In the genomic region with DNA sequence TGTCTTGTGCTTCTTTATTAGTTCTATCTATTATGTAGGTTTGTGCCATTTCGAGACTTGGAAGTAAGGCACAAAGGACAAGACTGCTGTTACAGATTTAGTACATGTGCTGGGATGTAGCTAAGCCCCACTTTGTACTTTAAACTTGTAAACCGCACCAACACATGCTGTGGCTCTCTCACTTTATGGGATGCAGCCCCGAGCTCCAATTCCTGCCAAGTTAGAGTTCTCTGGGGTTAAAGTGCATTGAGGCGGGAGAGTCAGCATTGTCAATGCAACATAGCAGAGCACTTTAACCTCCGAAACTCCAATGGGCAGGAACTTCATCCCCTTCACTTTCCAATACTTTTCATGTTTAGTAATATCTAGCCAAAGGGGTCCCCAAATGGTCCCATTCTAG, we compare ENCODE assay signal across 27 mouse cellular contexts. TPM values are rescaled to one million over a fixed set of nuclear protein-coding genes. Genes with fewer than 3 reads are reported as not detected.
DNase-seq lines count a peak whose midpoint lies in the region; ATAC-seq and TF ChIP-seq lines count a peak whose summit lies in the region.
"Had no signal": no experiment of that assay in that cellular context is flagged by ENCODE, and none has a peak within 500 bp of the region (broad histone marks: within the 10 kb centered on the region; RNA-seq: fewer than 3 reads in every experiment).

No protein-coding gene starts in this region.

- no peak for TF ChIP-seq CTCF in liver, adult 2 months (IDR thresholded peaks at IDR 0.05; ENCODE audit: low read depth, low read length)

- WGBS in kidney, embryonic 15.5 days, result 84% methylated on average over 5 of the region's 5 CpGs
- 33% methylated on average over 5 of the region's 5 CpGs for WGBS in liver, adult 2 months
- 77% methylated on average over 5 of the region's 5 CpGs for WGBS in liver, embryonic 12.5 days (ENCODE audit: insufficient replicate concordance)

- H3K4me3 ChIP-seq in kidney, embryonic 15.5 days (replicated peaks), result no peak overlapping the region
- no peak overlapping the region for H3K4me3 ChIP-seq in liver, adult 2 months (ENCODE audit: insufficient read depth, low read depth, low read length)
- H3K4me3 ChIP-seq in liver, embryonic 12.5 days, result no peak overlapping the region
- H3K4me3 ChIP-seq: embryonic facial prominence, embryonic 12.5 days; heart, adult 2 months; liver, embryonic 13.5 days; lung, embryonic 15.5 days; megakaryocyte, embryonic 14.5 days; midbrain, embryonic 13.5 days had no signal

- TF ChIP-seq POLR2A in liver, adult 2 months (IDR thresholded peaks at IDR 0.05; ENCODE audit: extremely low read depth, insufficient read depth, low read length), result no peak

- H3K79me2 ChIP-seq in liver, adult 2 months (ENCODE audit: control insufficient read depth, insufficient read depth, low read length), result no peaks in the 10 kb centered on the region

- no peaks in the 10 kb centered on the region for H3K27me3 ChIP-seq in kidney, embryonic 15.5 days
- H3K27me3 ChIP-seq in liver, adult 2 months (ENCODE audit: control insufficient read depth, insufficient read depth, low read length), result peaks cover under 1% of the 10 kb centered on the region; the same call in 1 of the 2 replicates
- H3K27me3 ChIP-seq in liver, embryonic 12.5 days (replicated peaks), result peaks cover 12% of the 10 kb centered on the region
- H3K27me3 ChIP-seq: embryonic facial prominence, embryonic 12.5 days; midbrain, embryonic 13.5 days had no signal

- peak; percentile 43 for DNase-seq in kidney, adult 18-20 months
- peak; percentile 77 for DNase-seq in liver, adult 2 months (ENCODE audit: extremely low read depth, low read depth, low spot score)
- peak; percentile 74 for DNase-seq in kidney, adult 9 months
- DNase-seq in yolk sac, embryonic 10.5 days (ENCODE audit: low spot score), result peak; percentile 47
- no peak for DNase-seq in ovary, adult 18-20 months (ENCODE audit: low spot score)
- DNase-seq: cerebellum, adult 11-12 months; cerebellum, postnatal 10 days; forebrain, postnatal 0 days; gastrocnemius, postnatal 25 days; heart, adult 2 months; heart, postnatal 4 days; layer of hippocampus, postnatal 36 days; liver, embryonic 13.5 days; lung, postnatal 36 days; retina, postnatal 1 day; right cerebral cortex, postnatal 25 days; spleen, adult 18-20 months had no signal

- no peak overlapping the region for H3K27ac ChIP-seq in kidney, embryonic 15.5 days
- peak overlapping the region; percentile 15; the same call in 1 of the 2 replicates for H3K27ac ChIP-seq in liver, adult 2 months (replicated peaks; ENCODE audit: insufficient read depth, low read depth, low read length)
- no peak overlapping the region for H3K27ac ChIP-seq in liver, embryonic 12.5 days
- H3K27ac ChIP-seq: embryonic facial prominence, embryonic 12.5 days; heart, adult 2 months; hindbrain, embryonic 14.5 days; liver, embryonic 13.5 days; lung, embryonic 15.5 days; midbrain, embryonic 13.5 days had no signal

- H3K4me1 ChIP-seq in kidney, embryonic 15.5 days, result peaks cover 7% of the 10 kb centered on the region
- H3K4me1 ChIP-seq in liver, adult 2 months (ENCODE audit: control insufficient read depth, insufficient read depth, low read length), result peaks cover 9% of the 10 kb centered on the region
- H3K4me1 ChIP-seq in liver, embryonic 12.5 days, result no peaks in the 10 kb centered on the region

- H3K4me2 ChIP-seq in kidney, embryonic 15.5 days, result no peak overlapping the region
- H3K4me2 ChIP-seq in liver, embryonic 12.5 days, result no peak overlapping the region
- H3K4me2 ChIP-seq: embryonic facial prominence, embryonic 12.5 days; hindbrain, embryonic 14.5 days; liver, embryonic 13.5 days; lung, embryonic 15.5 days; midbrain, embryonic 13.5 days had no signal

- no peak overlapping the region for H3K9ac ChIP-seq in kidney, embryonic 15.5 days
- no peak overlapping the region for H3K9ac ChIP-seq in liver, adult 2 months (ENCODE audit: low read depth, low read length)
- no peak overlapping the region for H3K9ac ChIP-seq in liver, embryonic 12.5 days
- H3K9ac ChIP-seq: embryonic facial prominence, embryonic 12.5 days; forebrain, postnatal 0 days; hindbrain, embryonic 14.5 days; liver, embryonic 13.5 days; lung, embryonic 15.5 days; midbrain, embryonic 13.5 days had no signal

- H3K36me3 ChIP-seq in kidney, embryonic 15.5 days, result peaks cover 51% of the 10 kb centered on the region
- H3K36me3 ChIP-seq in liver, adult 2 months (ENCODE audit: control insufficient read depth, insufficient read depth, low read length), result peaks cover 15% of the 10 kb centered on the region
- H3K36me3 ChIP-seq in liver, embryonic 12.5 days, result peaks cover 56% of the 10 kb centered on the region

- no peak for ATAC-seq in kidney, embryonic 15.5 days (replicated peaks; ENCODE audit: low FRiP score)
- no peak for ATAC-seq in liver, embryonic 12.5 days
- ATAC-seq: forebrain, postnatal 0 days; inflammation-experienced regulatory T-cells, adult 6 months; midbrain, embryonic 13.5 days had no signal

- no peaks in the 10 kb centered on the region for H3K9me3 ChIP-seq in kidney, embryonic 15.5 days (replicated peaks)
- no peaks in the 10 kb centered on the region for H3K9me3 ChIP-seq in liver, embryonic 12.5 days (replicated peaks)
- H3K9me3 ChIP-seq: embryonic facial prominence, embryonic 12.5 days; liver, embryonic 13.5 days; lung, embryonic 15.5 days; megakaryocyte, embryonic 14.5 days; midbrain, embryonic 13.5 days had no signal

RNA-seq across cellular contexts. Expression of a gene that starts 4.8 kb away (rescaled TPM):
- polyA plus RNA-seq in kidney, embryonic 15.5 days (2015; fragmentation: Nextera tagmentation; extraction: Ambion mirVana), result 7.9 and 13.4 TPM in 2 replicates
- total RNA-seq in liver, adult 2 months (2014; rRNA removed), result 0.54 and 0.55 TPM in 2 replicates
- 0.09 and 0.43 TPM in 2 replicates for polyA plus RNA-seq in liver, adult 2 months (2012; rRNA removed)
- polyA plus RNA-seq in liver, embryonic 12.5 days (2016; fragmentation: Nextera tagmentation; extraction: Ambion mirVana), result 0.76 and 0.77 TPM in 2 replicates
- total RNA-seq: monocyte, adult 5-6 weeks had no signal

RNA-seq across cellular contexts. Expression of a gene that starts 13.6 kb away (rescaled TPM):
- 36.9 and 39.3 TPM in 2 replicates for polyA plus RNA-seq in kidney, embryonic 15.5 days (2015; fragmentation: Nextera tagmentation; extraction: Ambion mirVana)
- total RNA-seq in liver, adult 2 months (2014; rRNA removed), result 4.6 and 7.2 TPM in 2 replicates
- 2.5 and 5.1 TPM in 2 replicates for polyA plus RNA-seq in liver, adult 2 months (2012; rRNA removed)
- 22.7 and 24.3 TPM in 2 replicates for polyA plus RNA-seq in liver, embryonic 12.5 days (2016; fragmentation: Nextera tagmentation; extraction: Ambion mirVana)

RNA-seq across cellular contexts. Expression of a gene that starts 35.7 kb away (rescaled TPM):
- 0.09 TPM in 1 of 2 replicates, not detected in the other for polyA plus RNA-seq in kidney, embryonic 15.5 days (2015; fragmentation: Nextera tagmentation; extraction: Ambion mirVana)
- total RNA-seq in liver, adult 2 months (2014; rRNA removed), result under 0.01 and 0.07 TPM in 2 replicates
- 0.04 TPM in 1 of 2 replicates, not detected in the other for polyA plus RNA-seq in liver, adult 2 months (2012; rRNA removed)
- polyA plus RNA-seq in liver, embryonic 12.5 days (2016; fragmentation: Nextera tagmentation; extraction: Ambion mirVana), result 0.29 and 0.44 TPM in 2 replicates
- total RNA-seq: gastrocnemius, postnatal 25 days; heart, adult 2 months; heart, postnatal 4 days; monocyte, adult 5-6 weeks had no signal
- polyA plus RNA-seq: heart, adult 2 months; heart, embryonic 14.5 days; inflammation-experienced regulatory T-cells, adult 6 months had no signal
